Mouse (Mus musculus) heart, embryonic 12.5 days (tissue): Measurements from ENCODE around the gene Notum. TPM values are rescaled to one million over a fixed set of nuclear protein-coding genes. Genes with fewer than 3 reads are reported as not detected.
A peak's percentile ranks its signal among the peaks of the same experiment; 100 is the strongest.
"Not testable (repeated sequence)": the region's sequence is repeated elsewhere in the genome, so short reads cannot be mapped to it uniquely, and the experiment has no call there.

Experiments
- ATAC-seq: fragments of 200-750 bp; cut with Nextera tagmentation; 2 replicates; pipeline ENCODE4 v1.8.0; 2017; ENCODE audit warnings: moderate TSS enrichment, moderate library complexity; ENCODE audit not compliant: insufficient number of reproducible peaks, low FRiP score
- H3K27ac ChIP-seq: fragments of 300-500 bp; sonication (generic); 2 replicates; pipeline ENCODE4 v1.5.1; 2016; ENCODE audit warnings: mild to moderate bottlenecking, moderate library complexity; ENCODE audit not compliant: poor library complexity, severe bottlenecking
- H3K27me3 ChIP-seq: fragments of 300-500 bp; sonication (generic); replicated peaks from 2 replicates; pipeline ENCODE4 v1.6.1; 2016; ENCODE audit warnings: mild to moderate bottlenecking, moderate library complexity
- H3K36me3 ChIP-seq: fragments of 300-500 bp; sonication (generic); 2 replicates; pipeline ENCODE4 v1.6.1; 2016; ENCODE audit warnings: mild to moderate bottlenecking, moderate library complexity
- H3K4me1 ChIP-seq: fragments of 300-500 bp; sonication (generic); replicated peaks from 2 replicates; pipeline ENCODE4 v1.6.1; 2016; ENCODE audit warnings: mild to moderate bottlenecking
- H3K4me2 ChIP-seq: fragments of 300-500 bp; sonication (generic); 2 replicates; pipeline ENCODE4 v1.6.1; 2016; ENCODE audit warnings: mild to moderate bottlenecking, moderate library complexity
- H3K4me3 ChIP-seq: fragments of 300-500 bp; sonication (generic); 2 replicates; pipeline ENCODE4 v1.5.1; 2016; ENCODE audit warnings: mild to moderate bottlenecking
- H3K9ac ChIP-seq: fragments of 300-500 bp; sonication (generic); 2 replicates; pipeline ENCODE4 v1.6.1; 2016; ENCODE audit warnings: mild to moderate bottlenecking, moderate library complexity
- H3K9me3 ChIP-seq: fragments of 300-500 bp; sonication (generic); replicated peaks from 2 replicates; pipeline ENCODE4 v1.6.1; 2016; ENCODE audit warnings: mild to moderate bottlenecking, moderate library complexity
- WGBS: fragments of 180-500 bp; shearing (Covaris S2); methylation state at CpG from one replicate; pipeline ENCODE4 v1.1.7; 2016; 5-methylcytosine and 5-hydroxymethylcytosine counted together
- polyA plus RNA-seq: library from polyadenylated mRNA; unstranded; fragments of >200 nt; fragmentation: Nextera tagmentation; extraction: Ambion mirVana; gene quantifications from 2 replicates; pipeline ENCODE4 v1.2.1, GENCODE M21; 2016

The Notum gene
- polyA plus RNA-seq, 1 experiment from 2014 or later: 4.7 TPM

- not testable (repeated sequence) for H3K27me3 ChIP-seq, H3K9ac ChIP-seq, H3K4me3 ChIP-seq, H3K9me3 ChIP-seq, H3K4me2 ChIP-seq, ATAC-seq, H3K27ac ChIP-seq
- peaks cover 16% of the 10 kb centered on the region for H3K4me1 ChIP-seq
- peaks cover 39% of the 10 kb centered on the region for H3K36me3 ChIP-seq
- 69% methylated on average over 5 of the region's 5 CpGs for WGBS
These were observed 14.9 kb upstream of the Notum start for GRCm38 (mm10) chr11:120675875-120676274.

- H3K27ac ChIP-seq: peak overlapping the region; percentile 80
- WGBS: 36% methylated on average over 12 of the region's 12 CpGs
- H3K4me2 ChIP-seq: peak overlapping the region; percentile 86
- no peaks in the 10 kb centered on the region for H3K27me3 ChIP-seq
- H3K36me3 ChIP-seq: peaks cover 26% of the 10 kb centered on the region
- H3K9me3 ChIP-seq: no peaks in the 10 kb centered on the region
- peak; percentile 10 for ATAC-seq
- peaks cover 16% of the 10 kb centered on the region for H3K4me1 ChIP-seq
- peak overlapping the region; percentile 75 for H3K9ac ChIP-seq
- H3K4me3 ChIP-seq: peak overlapping the region; percentile 69
These were observed 12.7 kb upstream of the Notum start for GRCm38 (mm10) chr11:120673594-120674122.

GRCm38 (mm10) chr11:120672687-120673593 lies 12.0 kb upstream of the Notum start, which contains the start of gene Aspscr1:
Aspscr1 (plus strand) TSS chr11:120672973.
- H3K9me3 ChIP-seq: no peaks in the 10 kb centered on the region
- peak; percentile 99 for ATAC-seq
- WGBS: 1% methylated on average over 82 of the region's 83 CpGs

GRCm38 (mm10) chr11:120666617-120667016 lies 5.6 kb upstream of the Notum start:
- Histone ChIP-seq H3K9ac (peak overlapping the region; percentile 8; the same call in 1 of the 2 replicates), H3K36me3 (no peaks in the 10 kb centered on the region), H3K27ac (no peak overlapping the region), H3K4me2 (peak overlapping the region; percentile 5; the same call in 1 of the 2 replicates), H3K27me3 (peaks cover 37% of the 10 kb centered on the region), H3K4me1 (peaks cover 25% of the 10 kb centered on the region), H3K4me3 (no peak overlapping the region), H3K9me3 (no peaks in the 10 kb centered on the region)
- 0 out of 2 replicates have a peak, but pooled peaks have one; percentile 47 for ATAC-seq
- WGBS: 4% methylated on average over 3 of the region's 3 CpGs

More at GRCm38 (mm10) chr11:120672687-120673593, 12.0 kb upstream of the Notum start, which contains the start of gene Aspscr1:
- Histone ChIP-seq H3K4me1 (peaks cover 16% of the 10 kb centered on the region), H3K4me2 (peak within 1 kb of the TSS; percentile 86), H3K4me3 (peak within 1 kb of the TSS; percentile 69), H3K27ac (peak within 1 kb of the TSS; percentile 80), H3K36me3 (peaks cover 19% of the 10 kb centered on the region), H3K9ac (peak within 1 kb of the TSS; percentile 75), H3K27me3 (no peaks in the 10 kb centered on the region)

GRCm38 (mm10) chr11:120665406-120665805 lies 4.4 kb upstream of the Notum start:
- H3K27ac ChIP-seq: no peak overlapping the region
- WGBS: 64% methylated on average over 3 of the region's 3 CpGs
- no peaks in the 10 kb centered on the region for H3K36me3 ChIP-seq
- no peak for ATAC-seq
- no peak overlapping the region for H3K4me3 ChIP-seq
- H3K9ac ChIP-seq: no peak overlapping the region
- peaks cover 49% of the 10 kb centered on the region for H3K27me3 ChIP-seq
- H3K4me2 ChIP-seq: no peak overlapping the region
- H3K9me3 ChIP-seq: no peaks in the 10 kb centered on the region
- H3K4me1 ChIP-seq: peaks cover 34% of the 10 kb centered on the region

- Histone ChIP-seq H3K4me2 (no peak overlapping the region), H3K9ac (no peak overlapping the region), H3K36me3 (no peaks in the 10 kb centered on the region), H3K27me3 (peaks cover 66% of the 10 kb centered on the region), H3K9me3 (no peaks in the 10 kb centered on the region), H3K27ac (no peak overlapping the region), H3K4me1 (peaks cover 51% of the 10 kb centered on the region), H3K4me3 (no peak overlapping the region)
- 83% methylated on average over 5 of the region's 5 CpGs for WGBS
- ATAC-seq: no peak
These were observed 2.7 kb upstream of the Notum start for GRCm38 (mm10) chr11:120663714-120664113.

GRCm38 (mm10) chr11:120662759-120663158 lies 1.8 kb upstream of the Notum start:
- no peak overlapping the region for H3K4me2 ChIP-seq
- peaks cover 51% of the 10 kb centered on the region for H3K4me1 ChIP-seq
- no peaks in the 10 kb centered on the region for H3K36me3 ChIP-seq
- ATAC-seq: no peak
- H3K27ac ChIP-seq: no peak overlapping the region
- H3K9me3 ChIP-seq: no peaks in the 10 kb centered on the region
- WGBS: 53% methylated on average over 6 of the region's 6 CpGs
- H3K9ac ChIP-seq: no peak overlapping the region
- no peak overlapping the region for H3K4me3 ChIP-seq
- H3K27me3 ChIP-seq: peaks cover 76% of the 10 kb centered on the region

GRCm38 (mm10) chr11:120660301-120661075 lies 487 bp downstream of the Notum start:
- H3K36me3 ChIP-seq: no peaks in the 10 kb centered on the region
- peaks cover 97% of the 10 kb centered on the region for H3K27me3 ChIP-seq
- WGBS: under 1% methylated on average over 89 of the region's 95 CpGs
- H3K4me2 ChIP-seq: peak overlapping the region; percentile 78
- peaks cover 38% of the 10 kb centered on the region for H3K4me1 ChIP-seq
- no peaks in the 10 kb centered on the region for H3K9me3 ChIP-seq
- H3K4me3 ChIP-seq: peak overlapping the region; percentile 51
- peak overlapping the region; percentile 51 for H3K9ac ChIP-seq
- peak; percentile 23; the same call in 1 of the 2 replicates for ATAC-seq
- no peak overlapping the region for H3K27ac ChIP-seq

- WGBS: 3% methylated on average over 50 of the region's 50 CpGs
- peaks cover 38% of the 10 kb centered on the region for H3K4me1 ChIP-seq
- H3K4me2 ChIP-seq: peak overlapping the region; percentile 78
- peaks cover 93% of the 10 kb centered on the region for H3K27me3 ChIP-seq
- peak overlapping the region; percentile 51; the same call in 1 of the 2 replicates for H3K9ac ChIP-seq
- no peak for ATAC-seq
- no peaks in the 10 kb centered on the region for H3K9me3 ChIP-seq
- H3K4me3 ChIP-seq: peak overlapping the region; percentile 51
- H3K36me3 ChIP-seq: no peaks in the 10 kb centered on the region
- no peak overlapping the region for H3K27ac ChIP-seq
These were observed 1.3 kb downstream of the Notum start for GRCm38 (mm10) chr11:120659509-120660300.

GRCm38 (mm10) chr11:120658876-120659410 lies 2.0 kb downstream of the Notum start:
- Histone ChIP-seq H3K27ac (no peak overlapping the region), H3K4me1 (peaks cover 40% of the 10 kb centered on the region), H3K9ac (no peak overlapping the region), H3K9me3 (no peaks in the 10 kb centered on the region), H3K36me3 (no peaks in the 10 kb centered on the region), H3K4me2 (peak overlapping the region; percentile 78), H3K4me3 (peak overlapping the region; percentile 51), H3K27me3 (peaks cover 93% of the 10 kb centered on the region)
- 5% methylated on average over 24 of the region's 24 CpGs for WGBS
- no peak for ATAC-seq
